Mouse (Mus musculus) embryonic facial prominence, embryonic 13.5 days (tissue): ENCODE measurements around the gene Gm42417. TPM values are rescaled to one million over a fixed set of nuclear protein-coding genes. Genes with fewer than 3 reads are reported as not detected.
A peak's percentile ranks its signal among the peaks of the same experiment; 100 is the strongest.
"Not testable (repeated sequence)": the region's sequence is repeated elsewhere in the genome, so short reads cannot be mapped to it uniquely, and the experiment has no call there.

Source experiments
- ATAC-seq: fragments of 200-750 bp; cut with Nextera tagmentation; 2 replicates; pipeline ENCODE4 v1.8.0; 2017; ENCODE audit warnings: low read depth; ENCODE audit not compliant: insufficient number of reproducible peaks, insufficient read depth, low FRiP score, low TSS enrichment
- H3K27ac ChIP-seq: fragments of 300-500 bp; sonication (generic); 2 replicates; pipeline ENCODE4 v1.5.1; 2015; ENCODE audit warnings: moderate library complexity, mild to moderate bottlenecking, inconsistent platforms
- H3K27me3 ChIP-seq: fragments of 300-500 bp; sonication (generic); 2 replicates; pipeline ENCODE4 v1.6.1; 2015; ENCODE audit warnings: mild to moderate bottlenecking, inconsistent platforms
- H3K36me3 ChIP-seq: fragments of 300-500 bp; sonication (generic); 2 replicates; pipeline ENCODE4 v1.6.1; 2015; ENCODE audit warnings: mild to moderate bottlenecking, inconsistent platforms
- H3K4me1 ChIP-seq: fragments of 300-500 bp; sonication (generic); 2 replicates; pipeline ENCODE4 v1.6.1; 2015; ENCODE audit warnings: inconsistent platforms
- H3K4me2 ChIP-seq: fragments of 300-500 bp; sonication (generic); 2 replicates; pipeline ENCODE4 v1.6.1; 2015; ENCODE audit warnings: moderate library complexity, mild to moderate bottlenecking, inconsistent platforms
- H3K4me3 ChIP-seq: fragments of 300-500 bp; sonication (generic); 2 replicates; pipeline ENCODE4 v1.5.1; 2015; ENCODE audit warnings: mild to moderate bottlenecking, inconsistent platforms
- H3K9ac ChIP-seq: fragments of 300-500 bp; sonication (generic); 2 replicates; pipeline ENCODE4 v1.6.1; 2015; ENCODE audit warnings: mild to moderate bottlenecking, inconsistent platforms
- H3K9me3 ChIP-seq: fragments of 300-500 bp; sonication (generic); 2 replicates; pipeline ENCODE4 v1.6.1; 2016; ENCODE audit warnings: inconsistent platforms
- WGBS: fragments of 180-500 bp; shearing (Covaris S2); methylation state at CpG from one replicate; pipeline ENCODE4 v1.1.7; 2015; ENCODE audit warnings: mixed read lengths; 5-methylcytosine and 5-hydroxymethylcytosine counted together
- polyA plus RNA-seq: library from polyadenylated mRNA; unstranded; fragments of >200 nt; fragmentation: Nextera tagmentation; extraction: Ambion mirVana; gene quantifications from 2 replicates; pipeline ENCODE4 v1.2.1, GENCODE M21; 2015

Gm42417 gene
- polyA plus RNA-seq, 1 experiment from 2014 or later = not detected

DNA sequence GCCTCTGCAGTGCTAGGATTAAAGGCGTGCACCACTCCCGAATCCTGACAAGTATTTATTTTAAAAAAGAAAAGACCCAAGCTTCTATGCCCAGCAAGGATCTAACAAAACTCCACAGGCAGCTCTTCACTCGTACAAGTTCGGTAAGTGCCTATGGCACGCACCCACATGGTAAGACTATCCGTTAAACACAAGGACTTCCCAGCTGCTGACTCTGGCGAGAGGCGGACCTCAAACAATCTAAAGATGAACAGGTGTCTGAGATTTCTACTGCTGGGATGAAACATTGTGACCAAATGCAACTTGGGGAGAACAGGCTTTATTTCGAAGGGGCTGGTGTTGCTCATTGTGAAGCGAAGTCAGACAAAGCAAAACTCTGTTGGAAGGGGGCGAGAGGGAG, 903 bp upstream of the Gm42417 start:
- no peak for ATAC-seq
- WGBS = 91% methylated on average over 11 of the region's 11 CpGs
- peaks cover 47% of the 10 kb centered on the region for H3K36me3 ChIP-seq

DNA sequence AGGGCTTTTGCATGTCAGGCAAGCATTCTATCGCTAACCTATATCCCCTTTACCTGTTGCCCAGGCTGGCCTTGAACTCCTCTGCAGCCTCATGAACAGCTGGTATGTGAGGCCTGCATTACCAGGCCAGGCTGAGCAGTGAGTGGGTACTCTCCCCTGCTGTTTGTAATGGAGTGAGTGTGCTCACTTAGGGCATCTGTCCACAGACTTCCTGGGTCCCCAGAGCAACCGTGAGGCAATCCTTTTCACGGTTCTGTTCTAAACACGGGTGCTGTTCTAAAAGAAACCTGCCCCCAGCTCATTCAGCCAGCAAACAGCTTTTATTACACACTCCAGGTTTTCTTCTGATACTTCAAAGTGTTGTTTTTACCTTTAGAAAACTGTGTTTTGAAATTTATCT, 502 bp downstream of the Gm42417 start:
- WGBS = 80% methylated on average over 4 of the region's 4 CpGs
- no peaks in the 10 kb centered on the region for H3K27me3 ChIP-seq
- peaks cover 47% of the 10 kb centered on the region for H3K36me3 ChIP-seq

More for the DNA sequence above, 903 bp upstream of the Gm42417 start:
- H3K27me3 ChIP-seq = no peaks in the 10 kb centered on the region
- no peak overlapping the region for H3K4me2 ChIP-seq
- H3K4me3 ChIP-seq = no peak overlapping the region
- H3K9me3 ChIP-seq = no peaks in the 10 kb centered on the region
- no peak overlapping the region for H3K9ac ChIP-seq
- no peak overlapping the region for H3K27ac ChIP-seq
- peaks cover 12% of the 10 kb centered on the region for H3K4me1 ChIP-seq

DNA sequence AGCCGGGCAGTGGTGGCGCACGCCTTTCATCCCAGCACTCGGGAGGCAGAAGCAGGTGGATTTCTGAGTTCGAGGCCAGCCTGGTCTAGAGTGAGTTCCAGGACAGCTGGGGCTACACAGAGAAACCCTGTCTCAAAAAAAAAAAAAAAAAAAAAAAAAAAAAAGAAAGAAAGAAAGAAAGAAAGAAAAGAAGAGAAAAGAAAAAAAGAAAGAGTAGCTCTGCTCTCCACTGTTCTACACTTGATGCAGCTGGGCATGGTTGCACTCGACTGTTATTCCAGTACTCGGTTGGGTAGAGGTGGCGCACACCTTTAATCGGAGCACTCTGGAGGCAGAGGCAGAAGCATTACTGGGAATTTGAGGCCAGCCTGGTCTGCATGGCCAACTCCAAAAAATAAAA, 2.4 kb downstream of the Gm42417 start, which contains the start of gene Ankrd23:
TSS of gene Ankrd23 (minus strand) at position 101 of the 400 bp plus-strand sequence.
- not testable (repeated sequence) for H3K27ac ChIP-seq, H3K9ac ChIP-seq, H3K9me3 ChIP-seq, H3K27me3 ChIP-seq, H3K4me3 ChIP-seq, ATAC-seq, H3K4me2 ChIP-seq
- H3K4me1 ChIP-seq = 0 out of 2 replicates have a peak, but pooled peaks cover 13% of the 10 kb centered on the region
- 91% methylated on average over 9 of the region's 9 CpGs for WGBS
- H3K36me3 ChIP-seq = peaks cover 37% of the 10 kb centered on the region

More for the DNA sequence above, 502 bp downstream of the Gm42417 start:
- H3K27ac ChIP-seq = no peak overlapping the region
- no peak overlapping the region for H3K4me2 ChIP-seq
- H3K4me3 ChIP-seq = no peak overlapping the region
- H3K9ac ChIP-seq = no peak overlapping the region
- no peaks in the 10 kb centered on the region for H3K9me3 ChIP-seq
- H3K4me1 ChIP-seq = peaks cover 14% of the 10 kb centered on the region
- ATAC-seq = no peak

DNA sequence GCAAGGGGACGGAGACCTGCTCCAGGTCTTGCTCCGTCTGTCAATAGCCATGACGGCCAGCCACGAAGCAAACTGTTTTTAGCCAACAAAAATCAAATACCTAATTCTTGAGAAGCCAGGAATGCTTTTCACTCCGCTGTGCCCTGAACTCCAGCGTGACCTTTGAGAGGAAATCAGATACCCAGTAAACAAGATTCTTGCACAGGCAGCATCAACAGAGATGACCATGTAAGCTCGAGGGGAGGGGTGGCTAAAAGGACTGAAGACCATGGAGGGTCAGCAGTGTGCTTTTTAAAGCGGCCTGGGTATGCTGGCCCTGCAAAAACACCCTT, 2.9 kb downstream of the Gm42417 start:
- Histone ChIP-seq H3K9ac (no peak overlapping the region), H3K27ac (no peak overlapping the region), H3K36me3 (peaks cover 37% of the 10 kb centered on the region), H3K9me3 (no peaks in the 10 kb centered on the region), H3K27me3 (no peaks in the 10 kb centered on the region), H3K4me1 (0 out of 2 replicates have a peak, but pooled peaks cover 13% of the 10 kb centered on the region), H3K4me2 (no peak overlapping the region), H3K4me3 (no peak overlapping the region)
- ATAC-seq = no peak
- 56% methylated on average over 8 of the region's 8 CpGs for WGBS

DNA sequence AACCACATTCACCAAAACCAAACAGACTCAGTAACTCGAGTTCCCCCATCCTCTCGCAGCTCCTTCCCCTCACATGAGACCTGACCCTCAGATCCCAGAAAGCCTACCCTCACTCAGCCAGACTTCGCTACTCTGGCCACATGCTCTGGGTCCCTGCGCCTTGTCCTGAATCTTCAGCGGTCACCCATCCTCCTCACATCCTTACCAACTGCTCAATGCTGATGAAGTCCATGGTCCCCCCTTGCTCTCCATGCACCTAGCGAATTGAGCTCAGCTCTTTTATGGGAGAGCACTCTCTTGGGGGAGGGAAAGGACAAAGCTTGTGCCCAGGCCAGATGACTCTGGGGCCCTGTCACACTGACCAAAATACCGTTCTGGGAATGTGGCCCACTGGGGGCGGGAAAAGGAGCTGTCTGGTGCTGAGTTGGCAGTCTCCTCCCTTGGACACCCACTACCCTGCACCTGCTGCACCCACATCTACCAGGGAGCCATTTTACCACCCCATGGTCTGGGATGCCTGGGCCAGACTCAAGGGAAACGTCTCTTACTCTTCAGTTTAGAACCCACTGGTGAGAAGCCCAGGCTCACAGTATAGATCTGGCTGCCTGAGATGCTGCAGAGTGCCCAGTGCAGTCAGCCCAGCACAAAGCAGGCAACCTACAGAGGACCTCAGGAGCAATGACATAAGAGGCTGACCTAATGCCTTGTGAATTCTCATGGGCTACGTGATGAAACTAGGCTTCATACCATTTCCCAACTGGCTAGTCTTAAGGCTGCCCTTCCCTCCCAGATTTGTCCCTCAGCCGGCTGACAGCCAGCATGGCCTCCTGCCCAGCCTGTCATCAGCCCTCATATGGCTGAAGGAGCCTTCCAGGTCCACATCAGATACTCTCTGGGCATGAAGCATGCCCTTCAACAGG, 3.5 kb downstream of the Gm42417 start:
- no peak overlapping the region for H3K27ac ChIP-seq
- no peak overlapping the region for H3K9ac ChIP-seq
- H3K4me3 ChIP-seq = no peak overlapping the region
- WGBS = 82% methylated on average over 11 of the region's 11 CpGs
- ATAC-seq = no peak
- 0 out of 2 replicates have a peak, but pooled peaks cover 13% of the 10 kb centered on the region for H3K4me1 ChIP-seq
- no peaks in the 10 kb centered on the region for H3K27me3 ChIP-seq
- H3K9me3 ChIP-seq = no peaks in the 10 kb centered on the region
- no peak overlapping the region for H3K4me2 ChIP-seq
- H3K36me3 ChIP-seq = peaks cover 38% of the 10 kb centered on the region

DNA sequence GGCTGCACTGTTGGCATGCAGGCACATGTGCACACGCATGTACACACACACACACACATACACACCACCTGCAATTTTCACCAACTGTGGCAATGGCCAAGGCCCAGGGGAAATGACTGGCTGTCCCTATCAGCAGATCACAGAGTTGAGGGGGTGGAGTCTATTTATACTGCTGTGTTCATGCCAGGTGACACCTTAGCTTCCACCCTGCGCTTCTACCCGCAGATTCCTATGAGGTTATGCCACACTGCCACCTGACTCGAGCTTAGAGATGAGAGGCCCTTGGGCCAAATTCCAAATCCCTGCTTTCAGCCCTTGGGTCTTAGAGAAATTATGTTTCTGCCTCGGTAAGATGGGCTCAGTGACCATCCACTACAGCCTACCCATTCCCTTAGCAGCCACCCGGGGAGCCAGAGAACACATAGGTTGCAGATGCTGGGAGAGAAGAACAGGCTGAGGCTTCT, 4.6 kb downstream of the Gm42417 start:
- Histone ChIP-seq H3K4me3 (no peak overlapping the region), H3K9me3 (no peaks in the 10 kb centered on the region), H3K36me3 (peaks cover 27% of the 10 kb centered on the region), H3K27me3 (no peaks in the 10 kb centered on the region), H3K27ac (no peak overlapping the region), H3K9ac (no peak overlapping the region), H3K4me2 (no peak overlapping the region), H3K4me1 (0 out of 2 replicates have a peak, but pooled peaks cover 13% of the 10 kb centered on the region)
- no peak for ATAC-seq
- WGBS = 78% methylated on average over 6 of the region's 6 CpGs

DNA sequence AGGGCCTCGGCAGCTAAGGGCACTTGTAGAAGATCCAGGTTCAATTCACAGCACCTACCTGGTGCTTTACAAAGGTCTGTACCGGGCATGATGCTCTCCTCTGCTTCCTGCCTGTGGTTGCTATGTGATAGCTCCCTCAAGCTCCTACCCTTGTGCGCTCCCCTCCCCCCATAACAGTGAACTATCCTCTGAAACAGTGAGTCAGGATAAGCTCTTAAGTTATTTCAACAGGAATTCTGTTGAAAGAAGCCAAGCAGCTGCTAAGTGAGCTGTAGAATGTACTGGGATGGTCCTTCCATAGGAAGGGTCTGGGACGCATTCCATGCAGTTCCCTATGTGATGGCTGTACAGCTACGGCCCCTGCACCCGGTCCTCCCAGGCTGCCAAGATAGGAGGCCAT, 5.7 kb downstream of the Gm42417 start:
- Histone ChIP-seq H3K4me2 (no peak overlapping the region), H3K9me3 (no peaks in the 10 kb centered on the region), H3K9ac (no peak overlapping the region), H3K4me3 (no peak overlapping the region), H3K27ac (peak overlapping the region; percentile 51; the same call in 1 of the 2 replicates), H3K4me1 (peaks cover 13% of the 10 kb centered on the region; the same call in 1 of the 2 replicates), H3K27me3 (no peaks in the 10 kb centered on the region), H3K36me3 (peaks cover 19% of the 10 kb centered on the region)
- no peak for ATAC-seq
- WGBS = 71% methylated on average over 6 of the region's 6 CpGs

DNA sequence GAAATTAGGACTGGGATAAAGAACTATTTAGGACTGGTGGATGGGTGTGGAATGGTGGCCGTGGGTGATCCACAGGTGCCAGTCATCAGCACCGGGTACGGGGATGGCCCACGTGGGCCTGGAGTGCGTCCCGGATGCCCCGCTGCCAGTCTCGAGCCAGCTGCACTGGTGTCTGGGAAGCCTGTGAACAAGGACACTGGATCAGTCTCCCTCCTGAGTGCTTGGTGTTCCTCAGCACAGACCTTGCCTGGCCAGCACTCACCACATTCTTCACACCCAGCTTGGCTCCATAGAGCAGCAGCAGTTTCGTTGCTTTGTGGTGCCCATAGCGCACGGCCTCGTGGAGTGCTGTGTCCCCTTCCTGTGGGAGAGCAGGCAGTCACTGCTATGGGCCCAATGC, 7.8 kb downstream of the Gm42417 start:
- H3K4me2 ChIP-seq = no peak overlapping the region
- no peak overlapping the region for H3K4me3 ChIP-seq
- peaks cover 16% of the 10 kb centered on the region; the same call in 1 of the 2 replicates for H3K4me1 ChIP-seq
- ATAC-seq = no peak
- H3K9ac ChIP-seq = no peak overlapping the region
- H3K36me3 ChIP-seq = peaks cover 18% of the 10 kb centered on the region
- H3K27ac ChIP-seq = no peak overlapping the region
- no peaks in the 10 kb centered on the region for H3K27me3 ChIP-seq
- WGBS = 93% methylated on average over 12 of the region's 12 CpGs
- H3K9me3 ChIP-seq = no peaks in the 10 kb centered on the region

DNA sequence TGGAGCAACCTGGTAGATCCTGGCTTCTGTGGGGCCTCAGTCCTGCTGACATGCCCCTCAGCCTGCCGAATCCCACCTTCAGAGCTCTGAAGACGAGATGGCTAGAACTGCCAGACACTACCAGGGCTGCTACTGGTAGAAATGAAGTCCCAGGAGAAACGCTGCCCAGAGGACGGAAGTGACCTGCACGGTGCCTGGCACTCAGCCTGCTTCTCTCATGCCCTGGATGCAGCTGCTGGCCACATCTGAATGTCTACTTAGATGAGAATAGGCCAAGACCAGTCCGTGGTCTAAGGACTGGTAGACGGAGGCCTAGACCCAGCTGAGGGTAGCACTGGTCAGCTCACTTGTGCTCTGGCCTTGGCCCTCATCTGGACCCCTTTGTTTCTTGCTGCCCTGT, 8.3 kb downstream of the Gm42417 start:
- ATAC-seq = no peak
- Histone ChIP-seq H3K9ac (no peak overlapping the region), H3K36me3 (peaks cover 22% of the 10 kb centered on the region), H3K27ac (no peak overlapping the region), H3K4me1 (peaks cover 16% of the 10 kb centered on the region; the same call in 1 of the 2 replicates), H3K4me3 (no peak overlapping the region), H3K27me3 (no peaks in the 10 kb centered on the region), H3K9me3 (no peaks in the 10 kb centered on the region), H3K4me2 (no peak overlapping the region)
- WGBS = 84% methylated on average over 7 of the region's 7 CpGs

DNA sequence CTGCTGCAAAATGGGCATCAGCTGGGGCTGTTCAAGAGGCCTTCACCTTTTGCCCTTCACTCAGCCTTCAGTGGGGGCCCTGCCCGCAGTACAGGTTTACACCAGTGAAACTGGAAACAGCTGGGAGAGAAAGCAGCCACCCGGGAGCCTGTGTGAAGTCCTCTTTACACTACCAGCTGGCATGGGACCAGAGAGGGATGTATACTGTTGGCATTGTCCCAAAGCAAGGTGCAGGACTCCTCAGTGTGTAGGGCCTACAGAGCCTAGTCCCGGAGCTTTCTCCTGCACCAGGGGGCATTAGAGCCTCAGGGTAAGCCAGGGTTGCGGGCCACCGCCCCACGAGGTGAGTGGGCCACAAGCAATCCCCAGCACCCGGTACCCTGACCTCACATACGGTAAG, 8.7 kb downstream of the Gm42417 start:
- Histone ChIP-seq H3K4me2 (no peak overlapping the region), H3K9me3 (no peaks in the 10 kb centered on the region), H3K27ac (no peak overlapping the region), H3K36me3 (peaks cover 27% of the 10 kb centered on the region), H3K4me1 (peaks cover 16% of the 10 kb centered on the region; the same call in 1 of the 2 replicates), H3K4me3 (no peak overlapping the region), H3K27me3 (no peaks in the 10 kb centered on the region), H3K9ac (no peak overlapping the region)
- 71% methylated on average over 8 of the region's 8 CpGs for WGBS
- ATAC-seq = no peak

DNA sequence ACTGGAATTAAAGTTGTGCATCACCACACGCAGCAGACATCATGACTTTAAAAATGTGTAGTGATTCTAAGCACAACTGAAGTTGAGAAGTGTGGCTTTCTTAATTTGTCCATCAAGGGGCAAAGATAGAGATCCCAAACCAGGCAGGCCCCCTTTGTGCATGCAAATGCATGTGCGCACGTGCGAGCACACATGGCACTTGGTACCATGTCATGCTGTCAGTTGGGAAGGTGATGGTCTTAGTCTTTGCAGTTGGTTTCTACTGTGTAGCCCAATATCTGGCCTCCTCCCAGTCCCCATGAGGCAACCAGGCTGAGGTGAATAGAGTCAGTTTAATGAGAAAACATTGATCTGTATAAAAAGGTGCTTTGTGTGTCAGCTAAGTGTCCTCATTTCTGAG, 9.4 kb downstream of the Gm42417 start:
- H3K9me3 ChIP-seq = no peaks in the 10 kb centered on the region
- no peaks in the 10 kb centered on the region for H3K27me3 ChIP-seq
- H3K4me2 ChIP-seq = no peak overlapping the region
- H3K36me3 ChIP-seq = peaks cover 33% of the 10 kb centered on the region
- H3K4me1 ChIP-seq = peaks cover 16% of the 10 kb centered on the region; the same call in 1 of the 2 replicates
- 93% methylated on average over 4 of the region's 4 CpGs for WGBS
- no peak overlapping the region for H3K4me3 ChIP-seq
- no peak overlapping the region for H3K9ac ChIP-seq
- no peak overlapping the region for H3K27ac ChIP-seq
- no peak for ATAC-seq

DNA sequence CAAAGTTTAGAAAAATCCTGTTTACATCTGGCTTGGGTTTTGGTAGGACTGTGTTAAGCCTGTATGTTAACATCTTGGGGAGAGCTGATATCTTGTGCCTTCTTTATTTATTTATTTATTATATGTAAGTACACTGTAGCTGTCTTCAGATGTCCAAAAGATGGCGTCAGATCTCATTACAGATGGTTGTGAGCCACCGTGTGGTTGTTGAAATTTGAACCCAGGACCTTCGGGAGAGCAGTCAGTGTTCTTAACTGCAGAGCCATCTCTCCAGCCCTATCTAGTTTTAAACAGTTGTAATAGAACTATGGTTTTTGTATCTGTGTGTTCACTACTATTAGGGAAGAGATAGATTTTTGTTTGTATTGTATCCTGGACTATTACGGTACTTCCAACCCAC, 10.0 kb downstream of the Gm42417 start:
- Histone ChIP-seq H3K27ac (no peak overlapping the region), H3K9me3 (no peaks in the 10 kb centered on the region), H3K4me1 (peaks cover 13% of the 10 kb centered on the region; the same call in 1 of the 2 replicates), H3K4me2 (no peak overlapping the region), H3K9ac (no peak overlapping the region), H3K36me3 (peaks cover 39% of the 10 kb centered on the region), H3K4me3 (no peak overlapping the region), H3K27me3 (no peaks in the 10 kb centered on the region)
- ATAC-seq = no peak
- WGBS = 78% methylated on average over 4 of the region's 4 CpGs
